Mouse (Mus musculus) left cerebral cortex, postnatal 25 days (tissue): ENCODE data around the gene Sall4. TPM values are rescaled to one million over a fixed set of nuclear protein-coding genes. Genes with fewer than 3 reads are reported as not detected.

ENCODE experiments used
- DNase-seq, 2 experiments: peaks; one replicate each; pipeline ENCODE4 v3.0.0; 2022; ENCODE audit warnings: low spot score in 2 of 2, mixed read lengths in 1 of 2
- intact Hi-C: fragments of 180-260 bp; cut with DNase I; formaldehyde crosslinking; loops from one replicate; pipeline ENCODE4 v1.15.1; 2025
- total RNA-seq, 2 experiments: library from RNA; stranded (reverse); gene quantifications; 2 replicates each; pipeline ENCODE4 v1.2.3; 2021

Sall4 gene
- under 1 TPM; 0.25 to 0.32 TPM for total RNA-seq

GRCm38 (mm10) chr2:168767582-168767981, at the start of gene Sall4:
TSS of gene Sall4 (minus strand) at chr2:168767943.
- intact Hi-C loops, result loop anchor here (5.0 kb wide), 2 partner anchors 75 to 105 kb away; no protein-coding TSS in a partner anchor
- no peak for DNase-seq

GRCm38 (mm10) chr2:168813243-168813642, 45.5 kb upstream of the Sall4 start:
- DNase-seq, result no peak
- intact Hi-C loops, result no loop called here

- no peak for DNase-seq
- intact Hi-C loops, result no loop called here
These were observed 42.2 kb upstream of the Sall4 start for GRCm38 (mm10) chr2:168809895-168810294.

- intact Hi-C loops, result no loop called here
- DNase-seq, result no peak
These were observed 39.9 kb upstream of the Sall4 start for GRCm38 (mm10) chr2:168807681-168808080.

- intact Hi-C loops, result no loop called here
- DNase-seq, result no peak
These were observed 36.1 kb upstream of the Sall4 start for GRCm38 (mm10) chr2:168803849-168804248.

- DNase-seq, result no peak
- intact Hi-C loops, result no loop called here
These were observed 31.6 kb upstream of the Sall4 start for GRCm38 (mm10) chr2:168799326-168799725.

GRCm38 (mm10) chr2:168798921-168799320, 31.2 kb upstream of the Sall4 start:
- DNase-seq, result peak in 1 of 2 experiments; percentile 7
- intact Hi-C loops, result no loop called here

GRCm38 (mm10) chr2:168791115-168791802, 23.5 kb upstream of the Sall4 start:
- intact Hi-C loops, result no loop called here
- no peak for DNase-seq

GRCm38 (mm10) chr2:168786174-168786573, 18.4 kb upstream of the Sall4 start:
- intact Hi-C loops, result no loop called here
- no peak for DNase-seq

GRCm38 (mm10) chr2:168780596-168780995, 12.9 kb upstream of the Sall4 start:
- intact Hi-C loops, result no loop called here
- DNase-seq, result no peak

- DNase-seq, result no peak
- intact Hi-C loops, result no loop called here
These were observed 12.3 kb upstream of the Sall4 start for GRCm38 (mm10) chr2:168780024-168780423.

- DNase-seq, result no peak
- intact Hi-C loops, result no loop called here
These were observed 9.7 kb upstream of the Sall4 start for GRCm38 (mm10) chr2:168777481-168777880.

- intact Hi-C loops, result no loop called here
- DNase-seq, result no peak
These were observed 8.5 kb upstream of the Sall4 start for GRCm38 (mm10) chr2:168776238-168776637.

- intact Hi-C loops, result loop anchor here (5.0 kb wide), 2 partner anchors 73 to 103 kb away; no protein-coding TSS in a partner anchor
- DNase-seq, result no peak
These were observed 1.5 kb upstream of the Sall4 start for GRCm38 (mm10) chr2:168769259-168769658.

GRCm38 (mm10) chr2:168766538-168767361, 993 bp downstream of the Sall4 start:
- no peak for DNase-seq
- intact Hi-C loops, result loop anchor here (5.0 kb wide), 2 partner anchors 76 to 106 kb away; no protein-coding TSS in a partner anchor

GRCm38 (mm10) chr2:168765696-168766537, 1.8 kb downstream of the Sall4 start:
- no peak for DNase-seq
- intact Hi-C loops, result loop anchor here (5.0 kb wide), 2 partner anchors 76 to 106 kb away; no protein-coding TSS in a partner anchor

GRCm38 (mm10) chr2:168765065-168765681, 2.6 kb downstream of the Sall4 start:
- intact Hi-C loops, result loop anchor here (5.0 kb wide), 2 partner anchors 77 to 107 kb away; no protein-coding TSS in a partner anchor
- peak; percentile 42 for DNase-seq

GRCm38 (mm10) chr2:168764460-168764867, 3.3 kb downstream of the Sall4 start:
- DNase-seq, result no peak
- intact Hi-C loops, result no loop called here

- intact Hi-C loops, result no loop called here
- no peak for DNase-seq
These were observed 4.0 kb downstream of the Sall4 start for GRCm38 (mm10) chr2:168763785-168764184.
